Mouse (Mus musculus) bone marrow, adult 2 months (tissue): ENCODE data around the gene Rnf212.
"Not testable (repeated sequence)": the region's sequence is repeated elsewhere in the genome, so short reads cannot be mapped to it uniquely, and the experiment has no call there.

Source experiments
- CTCF ChIP-seq: fragments of 200-500 bp; IDR thresholded peaks from 2 replicates; pipeline ENCODE4 v1.5.1; 2011; ENCODE audit warnings: low read length, control low read depth; ENCODE audit not compliant: control insufficient read depth, insufficient read depth
- POLR2A ChIP-seq: fragments of 200-500 bp; IDR thresholded peaks from 2 replicates; pipeline ENCODE4 v1.6.1; 2011; ENCODE audit warnings: low read depth, mild to moderate bottlenecking, control low read depth, low read length, borderline replicate concordance; ENCODE audit not compliant: control insufficient read depth

- not testable (repeated sequence) for TF ChIP-seq CTCF, POLR2A
Observed at GRCm38 (mm10) chr5:108790385-108790784, 15.6 kb upstream of the Rnf212 start.
